Mouse (Mus musculus): ENCODE data around the gene Smim24. TPM values are rescaled to one million over a fixed set of nuclear protein-coding genes. Genes with fewer than 3 reads are reported as not detected.

The Smim24 gene
- polyA plus RNA-seq, 1 experiment = 1.9 TPM

GRCm38 (mm10) chr10:81358841-81359240, 34.0 kb upstream of the Smim24 start:
- H3K4me3 ChIP-seq (ENCODE audit: insufficient read depth, low read depth, low read length) = peak overlapping the region; percentile 82
- peaks cover 9% of the 10 kb centered on the region; the same call in 1 of the 2 replicates for H3K4me1 ChIP-seq (ENCODE audit: control insufficient read depth, insufficient read depth, insufficient read length, low read length)
- peak overlapping the region; percentile 39; the same call in 1 of the 2 replicates for H3K27ac ChIP-seq (replicated peaks; ENCODE audit: low read depth, low read length)

- peaks cover 16% of the 10 kb centered on the region for H3K4me1 ChIP-seq (ENCODE audit: control insufficient read depth, insufficient read depth, insufficient read length, low read length)
- no peak overlapping the region for H3K27ac ChIP-seq (replicated peaks; ENCODE audit: low read depth, low read length)
- H3K4me3 ChIP-seq (ENCODE audit: insufficient read depth, low read depth, low read length) = no peak overlapping the region
Observed at GRCm38 (mm10) chr10:81360721-81361120, 32.1 kb upstream of the Smim24 start.

- peaks cover 11% of the 10 kb centered on the region for H3K4me1 ChIP-seq (ENCODE audit: control insufficient read depth, insufficient read depth, insufficient read length, low read length)
- H3K4me3 ChIP-seq (ENCODE audit: insufficient read depth, low read depth, low read length) = no peak overlapping the region
- no peak overlapping the region for H3K27ac ChIP-seq (replicated peaks; ENCODE audit: low read depth, low read length)
Observed at GRCm38 (mm10) chr10:81362336-81362949, 30.4 kb upstream of the Smim24 start.

GRCm38 (mm10) chr10:81363436-81364346, 29.2 kb upstream of the Smim24 start:
- peaks cover 9% of the 10 kb centered on the region for H3K4me1 ChIP-seq (ENCODE audit: control insufficient read depth, insufficient read depth, insufficient read length, low read length)
- H3K4me3 ChIP-seq (ENCODE audit: insufficient read depth, low read depth, low read length) = no peak overlapping the region
- H3K27ac ChIP-seq (replicated peaks; ENCODE audit: low read depth, low read length) = no peak overlapping the region

- Histone ChIP-seq H3K4me3 (ENCODE audit: insufficient read depth, low read depth, low read length) (no peak overlapping the region), H3K4me1 (ENCODE audit: control insufficient read depth, insufficient read depth, insufficient read length, low read length) (peaks cover 7% of the 10 kb centered on the region; the same call in 1 of the 2 replicates), H3K27ac (replicated peaks; ENCODE audit: low read depth, low read length) (no peak overlapping the region)
Observed at GRCm38 (mm10) chr10:81364666-81365065, 28.2 kb upstream of the Smim24 start.

GRCm38 (mm10) chr10:81365073-81365472, 27.8 kb upstream of the Smim24 start:
- H3K4me3 ChIP-seq (ENCODE audit: insufficient read depth, low read depth, low read length) = no peak overlapping the region
- H3K4me1 ChIP-seq (ENCODE audit: control insufficient read depth, insufficient read depth, insufficient read length, low read length) = peaks cover 7% of the 10 kb centered on the region; the same call in 1 of the 2 replicates
- H3K27ac ChIP-seq (replicated peaks; ENCODE audit: low read depth, low read length) = no peak overlapping the region

GRCm38 (mm10) chr10:81365672-81366476, 27.0 kb upstream of the Smim24 start, which contains the start of gene 4930404N11Rik:
TSS of gene 4930404N11Rik (minus strand) at chr10:81365816.
- Histone ChIP-seq H3K4me3 (ENCODE audit: insufficient read depth, low read depth, low read length) (no peak within 1 kb of the TSS), H3K4me1 (ENCODE audit: control insufficient read depth, insufficient read depth, insufficient read length, low read length) (peaks cover 7% of the 10 kb centered on the region; the same call in 1 of the 2 replicates), H3K27ac (replicated peaks; ENCODE audit: low read depth, low read length) (no peak within 1 kb of the TSS)

GRCm38 (mm10) chr10:81366477-81367206, 26.2 kb upstream of the Smim24 start:
- peaks cover 7% of the 10 kb centered on the region; the same call in 1 of the 2 replicates for H3K4me1 ChIP-seq (ENCODE audit: control insufficient read depth, insufficient read depth, insufficient read length, low read length)
- H3K4me3 ChIP-seq (ENCODE audit: insufficient read depth, low read depth, low read length) = no peak overlapping the region
- no peak overlapping the region for H3K27ac ChIP-seq (replicated peaks; ENCODE audit: low read depth, low read length)

- Histone ChIP-seq H3K4me1 (ENCODE audit: control insufficient read depth, insufficient read depth, insufficient read length, low read length) (peaks cover 7% of the 10 kb centered on the region; the same call in 1 of the 2 replicates), H3K27ac (replicated peaks; ENCODE audit: low read depth, low read length) (no peak overlapping the region), H3K4me3 (ENCODE audit: insufficient read depth, low read depth, low read length) (no peak overlapping the region)
Observed at GRCm38 (mm10) chr10:81367207-81367495, 25.7 kb upstream of the Smim24 start.

- H3K4me3 ChIP-seq (ENCODE audit: insufficient read depth, low read depth, low read length) = no peak overlapping the region
- peaks cover 15% of the 10 kb centered on the region for H3K4me1 ChIP-seq (ENCODE audit: control insufficient read depth, insufficient read depth, insufficient read length, low read length)
- no peak overlapping the region for H3K27ac ChIP-seq (replicated peaks; ENCODE audit: low read depth, low read length)
Observed at GRCm38 (mm10) chr10:81375322-81375721, 17.5 kb upstream of the Smim24 start.

GRCm38 (mm10) chr10:81376561-81377361, 16.1 kb upstream of the Smim24 start:
- Histone ChIP-seq H3K27ac (replicated peaks; ENCODE audit: low read depth, low read length) (no peak overlapping the region), H3K4me3 (ENCODE audit: insufficient read depth, low read depth, low read length) (peak overlapping the region; percentile 70), H3K4me1 (ENCODE audit: control insufficient read depth, insufficient read depth, insufficient read length, low read length) (peaks cover 15% of the 10 kb centered on the region)

- Histone ChIP-seq H3K4me1 (ENCODE audit: control insufficient read depth, insufficient read depth, insufficient read length, low read length) (peaks cover 15% of the 10 kb centered on the region), H3K27ac (replicated peaks; ENCODE audit: low read depth, low read length) (no peak overlapping the region), H3K4me3 (ENCODE audit: insufficient read depth, low read depth, low read length) (peak overlapping the region; percentile 70)
Observed at GRCm38 (mm10) chr10:81377362-81377664, 15.5 kb upstream of the Smim24 start.

- H3K4me1 ChIP-seq (ENCODE audit: control insufficient read depth, insufficient read depth, insufficient read length, low read length) = peaks cover 15% of the 10 kb centered on the region
- H3K4me3 ChIP-seq (ENCODE audit: insufficient read depth, low read depth, low read length) = peak within 1 kb of the TSS; percentile 70
- peak within 1 kb of the TSS; percentile 24; the same call in 1 of the 2 replicates for H3K27ac ChIP-seq (replicated peaks; ENCODE audit: low read depth, low read length)
Observed at GRCm38 (mm10) chr10:81377793-81378552, 14.9 kb upstream of the Smim24 start, which contains the start of gene Fzr1. TSS of gene Fzr1 (minus strand) at chr10:81378516.

All from brown adipose tissue, adult 24 weeks (tissue).